Mouse (Mus musculus): ENCODE measurements around the gene Htra1.
A peak's percentile ranks its signal among the peaks of the same experiment; 100 is the strongest.

Gene Htra1

DNA sequence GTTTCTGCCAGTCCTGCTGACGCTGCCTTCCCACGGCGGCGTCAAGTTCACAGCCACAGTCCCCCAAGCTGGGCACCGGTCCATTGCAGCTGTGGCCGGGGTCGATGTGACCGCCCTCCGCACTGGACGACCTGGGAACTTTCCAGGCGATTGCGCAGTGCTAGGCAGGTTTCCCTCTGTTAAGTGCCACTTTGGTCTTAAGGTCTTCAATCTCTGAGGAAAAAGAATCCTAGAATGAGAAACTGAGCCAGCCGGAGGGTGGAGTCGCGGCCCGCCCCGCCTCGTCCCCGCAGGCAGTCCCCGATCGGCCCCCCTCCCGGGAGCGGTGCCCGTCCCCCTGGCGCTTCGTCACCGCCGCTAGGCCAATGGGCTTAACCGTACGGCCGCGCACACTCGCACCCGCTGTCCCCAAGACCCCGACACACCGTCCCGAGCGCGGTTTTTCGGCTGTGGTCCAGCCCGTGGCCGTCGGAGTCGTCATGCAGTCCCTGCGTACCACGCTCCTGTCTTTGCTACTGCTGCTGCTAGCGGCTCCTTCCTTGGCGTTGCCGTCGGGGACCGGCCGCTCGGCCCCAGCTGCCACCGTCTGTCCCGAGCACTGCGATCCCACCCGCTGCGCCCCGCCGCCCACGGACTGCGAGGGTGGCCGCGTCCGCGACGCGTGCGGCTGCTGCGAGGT, at the start of gene Htra1:
TSS of gene Htra1 (plus strand) at position 319 of the 679 bp plus-strand sequence.
- peak; percentile 75 for DNase-seq (ENCODE audit: low spot score)

DNA sequence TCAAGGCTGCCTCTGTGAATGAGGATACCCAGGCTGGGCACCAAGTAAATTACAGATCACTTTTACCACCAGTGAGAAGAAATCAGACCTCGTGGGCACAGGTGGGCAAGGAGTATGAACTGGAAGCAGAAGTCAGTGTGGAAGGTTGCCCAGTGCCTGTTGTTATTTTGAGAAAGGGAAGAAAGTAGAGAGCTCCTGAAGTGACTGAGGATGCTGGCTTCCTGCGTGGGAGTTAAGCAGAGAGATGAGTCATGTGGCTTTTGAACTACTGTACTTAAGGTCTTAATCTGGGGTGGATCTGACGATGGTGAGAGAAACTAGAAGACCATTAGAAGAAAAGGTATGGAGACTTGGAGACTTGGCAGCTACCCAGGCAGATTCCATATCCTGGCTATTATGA, 49.7 kb upstream of the Htra1 start:
- DNase-seq (ENCODE audit: low spot score), result no peak

DNA sequence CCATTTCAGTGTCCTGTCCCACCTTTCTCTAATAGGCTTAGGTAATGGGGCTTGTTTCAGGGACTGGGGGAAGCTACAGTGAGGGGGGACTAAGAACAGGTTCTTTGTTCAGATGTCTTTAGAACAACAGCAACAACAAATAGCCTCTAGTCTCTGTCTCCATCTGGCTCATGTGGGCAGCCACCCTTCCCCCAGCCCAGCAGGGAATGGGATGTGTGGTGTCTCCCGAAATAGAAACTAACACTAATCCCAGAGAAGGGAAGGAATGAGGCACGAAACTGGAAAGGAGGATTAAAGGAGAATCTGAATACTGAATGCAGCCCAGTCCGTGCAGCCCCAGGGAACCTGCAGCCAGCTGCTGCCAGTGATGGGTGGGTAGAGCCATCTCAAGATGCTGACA, 48.0 kb upstream of the Htra1 start:
- DNase-seq (ENCODE audit: low spot score), result no peak

DNA sequence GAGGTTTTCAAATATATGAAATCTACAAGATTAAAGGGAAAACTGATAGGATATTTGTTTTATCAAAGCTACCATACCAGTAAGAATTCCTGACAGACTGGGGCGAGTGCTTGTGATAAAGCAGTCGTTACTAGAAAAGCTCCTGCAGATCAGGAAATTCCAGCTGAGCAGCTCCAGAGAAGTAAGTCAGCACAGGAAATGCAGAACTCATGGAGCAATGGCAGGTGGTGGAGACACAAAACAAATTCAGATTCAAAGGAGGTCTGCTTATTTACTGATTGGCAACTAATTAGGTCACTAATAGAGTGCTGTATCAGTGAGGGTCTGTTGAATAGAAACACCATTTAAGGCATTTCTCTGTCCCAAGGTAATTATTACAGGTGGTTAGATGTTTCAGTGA, 45.0 kb upstream of the Htra1 start:
- no peak for DNase-seq (ENCODE audit: low spot score)

DNA sequence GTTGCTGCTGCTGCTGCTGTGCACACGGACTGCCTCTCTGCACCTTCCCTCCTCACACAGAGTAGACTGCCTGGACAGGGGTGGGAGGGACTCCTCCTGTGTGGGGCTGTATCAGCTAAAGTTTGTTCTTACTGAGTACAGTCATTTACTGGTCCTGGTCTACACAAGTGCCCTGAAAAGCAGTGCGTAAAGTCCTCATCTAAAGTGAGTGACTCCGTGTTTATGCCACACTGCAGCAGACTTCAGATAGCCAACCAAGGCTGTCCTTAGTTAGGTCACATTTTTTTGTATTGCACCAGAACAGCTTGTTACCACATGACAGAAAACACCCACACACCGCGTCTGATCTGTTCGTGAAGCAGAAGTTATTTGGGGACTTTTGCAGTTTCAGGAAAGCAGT, 42.9 kb upstream of the Htra1 start:
- peak; percentile 75 for DNase-seq (ENCODE audit: low spot score)

DNA sequence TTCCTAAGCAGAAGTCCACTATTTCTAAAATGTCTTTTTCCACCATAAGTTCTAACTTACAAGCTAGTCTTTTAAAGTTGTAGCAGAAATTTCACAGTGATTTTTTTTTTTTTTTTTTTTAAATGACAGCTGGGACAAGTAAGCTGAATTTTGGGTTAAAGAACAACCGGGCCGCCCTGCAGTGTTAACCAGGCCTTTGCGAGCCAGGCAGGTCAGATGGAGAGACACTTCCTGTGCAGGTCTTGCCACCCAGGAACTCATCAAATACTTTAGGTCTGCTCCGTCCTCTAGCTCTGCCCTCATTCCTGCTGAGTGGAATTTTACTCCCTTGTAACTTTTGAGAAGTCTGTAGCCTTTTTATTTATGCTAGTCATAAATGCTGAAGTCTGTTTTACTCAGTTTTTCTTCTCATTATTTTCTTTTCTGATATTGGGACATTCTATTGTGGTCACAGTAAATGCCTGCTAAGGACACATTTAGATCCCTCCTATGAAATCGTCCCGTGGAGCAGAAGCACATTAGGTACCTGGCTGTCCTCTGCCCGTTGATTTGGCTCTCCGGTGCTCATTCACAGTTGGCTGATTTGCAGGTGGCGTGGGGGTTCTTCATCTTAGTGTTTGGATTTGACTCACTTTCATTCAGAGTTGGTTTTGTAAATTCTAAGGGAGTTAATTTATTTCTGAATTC, 40.8 kb upstream of the Htra1 start:
- no peak for DNase-seq (ENCODE audit: low spot score)

DNA sequence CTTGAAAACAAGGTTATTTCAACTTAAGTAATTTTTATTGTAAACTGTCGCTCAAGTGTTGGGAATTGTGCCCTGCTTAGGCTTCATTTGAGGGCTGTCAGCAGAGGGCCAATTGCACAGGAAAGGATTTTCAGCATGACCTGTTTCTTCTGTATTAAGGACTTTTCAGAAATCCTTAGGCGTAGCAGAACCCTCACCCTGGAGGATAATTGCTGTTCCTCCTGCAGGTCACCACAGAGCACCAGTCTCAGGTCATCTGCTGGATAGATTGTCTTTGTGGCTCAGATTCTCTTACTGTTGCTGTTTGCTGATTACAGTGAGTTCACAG, 40.3 kb upstream of the Htra1 start:
- DNase-seq (ENCODE audit: low spot score), result no peak

DNA sequence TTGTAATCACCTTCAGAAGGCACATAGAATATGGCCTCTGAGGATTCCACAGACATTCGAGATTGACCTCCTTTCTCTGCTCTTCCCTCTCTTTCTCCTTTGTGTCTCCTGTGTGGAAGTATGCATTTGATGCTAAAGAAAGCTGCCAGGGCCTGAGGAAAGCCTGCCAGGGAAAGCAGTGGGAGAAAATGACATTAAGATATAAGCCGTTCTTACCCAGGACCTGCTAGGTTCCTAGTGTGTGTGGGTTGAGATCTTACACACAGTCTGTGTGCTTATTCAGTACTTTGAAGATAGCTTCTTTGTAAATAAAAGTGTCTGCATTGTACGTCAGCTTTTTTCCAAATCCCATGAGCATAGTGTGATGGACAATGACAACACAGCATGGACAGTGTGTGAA, 39.8 kb upstream of the Htra1 start:
- DNase-seq (ENCODE audit: low spot score), result no peak

DNA sequence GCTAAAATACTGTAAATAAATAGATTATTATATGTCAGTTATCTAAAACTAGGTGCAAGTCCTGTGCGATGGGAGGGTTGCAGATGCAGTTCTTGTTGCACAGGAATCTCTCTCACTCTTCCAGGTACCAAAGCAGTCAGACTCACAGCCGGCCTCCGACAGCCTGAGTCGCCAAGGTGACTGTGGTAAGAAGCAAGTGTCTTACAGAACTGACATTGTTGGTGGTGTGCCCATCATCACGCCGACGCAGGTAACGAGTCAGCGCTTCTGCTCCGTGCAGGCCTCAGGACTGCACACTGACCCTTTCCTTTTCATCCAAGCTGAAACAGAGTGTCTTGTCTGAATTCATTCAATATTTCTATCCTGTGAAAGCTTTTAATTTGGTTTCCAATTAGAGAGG, 38.7 kb upstream of the Htra1 start:
- no peak for DNase-seq (ENCODE audit: low spot score)

DNA sequence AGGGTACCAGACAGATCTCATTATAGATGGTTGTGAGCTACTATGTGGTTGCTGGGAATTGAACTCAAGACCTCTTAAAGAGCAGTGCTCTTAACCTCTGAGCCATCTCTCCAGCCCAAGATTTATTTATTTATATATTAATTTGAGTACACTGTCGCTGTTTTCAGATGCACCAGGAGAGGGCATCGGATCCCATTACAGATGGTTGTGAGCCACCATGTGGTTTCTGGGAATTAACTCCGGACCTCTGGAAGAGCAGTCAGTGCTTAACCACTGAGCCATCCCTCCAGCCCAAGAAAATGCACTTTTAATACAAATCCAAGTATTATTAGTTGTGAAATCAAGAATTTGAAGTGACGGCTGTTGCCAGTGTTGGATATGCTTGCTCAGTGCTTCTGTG, 37.5 kb upstream of the Htra1 start:
- no peak for DNase-seq (ENCODE audit: low spot score)

DNA sequence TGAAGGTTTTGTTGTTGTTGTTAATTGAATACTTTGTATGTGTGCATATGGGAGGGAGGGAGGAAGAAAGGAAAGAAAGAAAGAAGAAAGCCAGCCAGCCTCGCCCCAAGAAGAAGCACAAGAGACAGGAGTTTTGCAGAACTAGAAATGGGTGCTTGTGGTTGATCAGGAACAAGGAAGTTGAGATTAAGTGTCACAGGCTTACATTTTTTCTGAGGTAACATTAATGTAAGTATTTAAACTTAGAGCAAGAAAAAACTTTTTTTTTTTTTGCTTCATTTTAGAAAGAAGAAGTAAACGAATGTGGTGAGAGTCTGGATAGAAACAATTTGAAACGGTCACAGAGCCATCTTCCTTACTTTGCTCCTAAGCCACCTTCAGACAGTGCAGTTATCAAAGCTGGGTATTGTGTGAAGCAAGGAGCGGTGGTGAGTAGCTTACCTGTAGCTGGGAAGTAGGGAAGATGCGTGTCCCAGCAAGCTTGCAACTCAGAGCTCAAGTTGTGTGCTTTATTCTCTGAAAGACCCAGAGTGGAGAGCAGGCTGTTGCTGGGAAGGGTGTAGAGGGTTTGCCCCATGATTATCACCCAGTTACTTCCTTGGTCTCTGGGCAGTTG, 35.6 kb upstream of the Htra1 start:
- no peak for DNase-seq (ENCODE audit: low spot score)

DNA sequence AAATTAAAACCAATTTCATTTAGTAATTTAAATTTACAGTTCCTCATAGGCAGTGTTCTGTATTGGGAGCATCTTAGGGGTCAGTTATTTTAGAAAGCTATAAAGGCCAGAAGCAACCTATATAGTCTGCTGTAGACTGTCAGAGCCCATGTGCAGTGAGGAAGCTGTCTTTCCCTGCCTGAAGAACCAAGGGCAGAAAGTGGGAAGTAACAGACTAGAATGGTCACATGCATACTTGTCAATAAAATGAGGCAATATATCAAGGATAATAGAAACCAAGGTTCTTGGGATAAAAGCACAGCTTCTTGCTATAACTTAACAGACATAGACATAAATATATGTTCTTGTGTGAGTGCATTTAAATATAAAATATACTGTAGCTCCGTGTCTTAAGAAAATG, 33.0 kb upstream of the Htra1 start:
- DNase-seq (ENCODE audit: low spot score), result no peak

DNA sequence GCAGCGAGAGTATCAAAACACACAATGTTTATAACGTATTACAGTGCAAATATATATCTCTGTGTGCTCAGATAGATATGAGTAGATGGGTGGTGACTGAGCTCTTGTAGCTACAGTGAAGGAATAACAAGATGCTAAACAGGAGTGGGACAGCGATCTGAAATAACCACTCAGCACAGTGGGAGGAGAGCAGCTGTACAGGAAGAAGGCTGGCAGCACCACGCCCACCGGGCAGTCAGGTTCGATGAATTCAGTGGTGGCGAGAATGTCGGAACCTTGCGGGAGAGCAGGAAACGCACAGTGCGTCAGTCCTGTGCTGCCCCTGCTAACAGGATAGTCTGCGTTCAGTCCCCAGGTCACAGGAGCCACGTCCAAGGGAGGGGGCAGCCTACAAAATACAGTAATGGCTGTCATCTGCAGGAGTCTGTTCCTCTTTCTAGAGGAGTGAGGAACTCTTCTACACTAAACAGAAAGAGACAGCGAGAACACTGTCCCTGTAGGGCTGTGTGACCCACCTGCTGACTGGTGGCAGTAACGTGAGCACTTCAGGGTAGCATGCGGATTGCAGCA, 32.3 kb upstream of the Htra1 start:
- no peak for DNase-seq (ENCODE audit: low spot score)

DNA sequence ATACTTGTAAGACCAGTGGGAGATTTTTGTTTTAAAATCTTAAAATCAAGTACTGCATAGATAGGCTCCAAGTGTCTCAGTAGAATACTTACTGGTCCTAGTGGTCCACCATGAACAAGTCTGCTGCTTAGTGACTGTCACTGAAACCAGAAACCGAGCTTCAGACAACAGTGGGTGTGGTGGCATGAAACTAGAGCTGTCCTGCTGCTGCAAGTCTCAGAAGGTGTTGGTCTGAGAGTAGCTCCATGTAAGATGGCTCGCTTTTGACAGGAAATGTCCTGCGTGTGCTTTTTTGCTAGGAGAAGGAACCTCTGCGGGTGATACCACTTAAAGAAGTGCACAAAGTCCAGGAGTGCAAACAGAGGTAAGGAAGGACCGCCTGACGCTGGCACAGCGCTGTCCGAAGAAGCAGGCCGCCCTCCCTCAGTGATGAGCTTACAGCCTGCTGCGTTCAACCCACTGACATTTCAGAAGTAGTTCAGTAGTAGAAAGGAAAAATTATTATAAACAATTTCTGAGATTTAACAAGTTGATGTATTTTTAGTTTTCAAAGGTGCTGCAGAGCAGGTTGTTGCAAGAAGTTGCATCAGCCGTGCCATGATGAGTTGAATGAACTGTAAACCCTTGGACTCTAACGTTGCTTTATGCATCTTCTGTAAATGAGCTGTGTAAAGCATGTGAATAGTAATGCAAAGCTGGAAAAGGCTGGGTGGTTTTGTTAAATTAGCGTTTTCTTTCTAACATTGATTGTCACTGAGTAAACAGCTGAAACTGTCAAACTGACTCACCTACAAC, 31.1 kb upstream of the Htra1 start:
- no peak for DNase-seq (ENCODE audit: low spot score)

DNA sequence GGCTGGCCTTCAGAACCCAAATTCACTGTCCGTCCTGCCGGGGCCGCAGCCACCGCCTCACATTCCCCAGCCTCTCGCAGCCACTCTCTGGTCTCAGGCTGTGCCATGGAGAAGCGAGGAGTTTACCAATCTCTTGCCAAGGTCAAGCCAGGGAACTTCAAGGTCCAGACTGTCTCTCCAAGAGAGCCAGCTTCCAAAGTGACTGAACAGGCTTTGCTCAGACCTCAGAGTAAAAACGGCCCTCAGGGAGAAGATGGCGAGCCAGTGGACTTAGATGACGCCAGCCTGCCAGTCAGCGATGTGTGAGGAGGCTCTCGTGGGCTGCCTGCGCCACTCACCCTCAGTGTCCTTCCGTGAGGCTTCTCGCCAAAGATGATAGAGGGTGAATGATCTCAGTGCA, 25.1 kb upstream of the Htra1 start:
- no peak for DNase-seq (ENCODE audit: low spot score)

DNA sequence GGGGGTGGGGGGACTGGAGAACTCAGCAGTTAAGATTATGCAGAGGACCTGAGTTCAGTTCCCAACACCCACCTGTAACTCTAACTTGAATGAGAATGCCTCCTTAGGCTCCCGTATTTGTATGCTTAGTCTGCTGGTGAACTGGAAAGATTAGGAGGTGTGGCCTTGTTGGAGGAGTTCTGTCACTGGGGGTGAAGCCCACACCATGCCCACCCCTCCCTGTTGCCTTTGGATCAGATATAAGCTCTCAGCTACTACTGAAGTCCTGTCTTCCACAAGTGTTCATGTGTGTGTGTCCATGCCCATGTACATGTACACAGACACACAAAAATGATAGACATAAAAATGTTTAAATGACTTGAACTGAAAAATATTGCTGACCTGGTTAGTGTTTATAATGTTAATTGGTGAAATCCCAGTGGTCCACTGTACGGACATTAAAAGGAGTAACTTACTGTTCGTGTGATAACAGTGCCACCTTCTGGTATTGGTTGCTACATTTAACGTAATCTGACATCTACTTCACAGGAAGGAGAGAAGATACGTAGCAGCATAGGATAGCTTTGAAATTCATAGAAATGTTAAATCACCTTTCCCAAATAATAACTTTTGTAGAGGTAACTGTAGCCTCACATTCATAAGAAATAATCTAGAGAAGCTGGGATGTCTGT, 21.1 kb upstream of the Htra1 start:
- DNase-seq (ENCODE audit: low spot score), result peak; percentile 51

DNA sequence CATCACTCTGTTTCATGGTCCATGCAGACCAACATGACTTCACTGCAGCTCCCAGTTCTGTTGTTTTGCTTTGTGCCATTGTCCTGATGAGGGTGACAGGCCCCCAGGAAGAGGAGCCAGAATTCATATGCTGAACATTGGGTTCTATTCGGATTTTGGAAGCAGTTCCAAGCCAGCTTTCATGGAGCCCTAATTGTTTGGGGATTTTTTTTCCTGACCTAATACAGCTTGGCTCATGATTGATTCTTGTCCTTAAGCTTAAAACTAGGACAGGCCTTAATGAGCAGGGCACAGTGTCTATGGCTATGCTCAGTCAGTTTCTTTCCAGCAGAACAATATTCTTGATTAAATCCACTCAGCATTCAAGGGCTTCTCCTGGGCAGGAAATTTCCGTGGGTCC, 17.7 kb upstream of the Htra1 start:
- DNase-seq (ENCODE audit: low spot score), result no peak

DNA sequence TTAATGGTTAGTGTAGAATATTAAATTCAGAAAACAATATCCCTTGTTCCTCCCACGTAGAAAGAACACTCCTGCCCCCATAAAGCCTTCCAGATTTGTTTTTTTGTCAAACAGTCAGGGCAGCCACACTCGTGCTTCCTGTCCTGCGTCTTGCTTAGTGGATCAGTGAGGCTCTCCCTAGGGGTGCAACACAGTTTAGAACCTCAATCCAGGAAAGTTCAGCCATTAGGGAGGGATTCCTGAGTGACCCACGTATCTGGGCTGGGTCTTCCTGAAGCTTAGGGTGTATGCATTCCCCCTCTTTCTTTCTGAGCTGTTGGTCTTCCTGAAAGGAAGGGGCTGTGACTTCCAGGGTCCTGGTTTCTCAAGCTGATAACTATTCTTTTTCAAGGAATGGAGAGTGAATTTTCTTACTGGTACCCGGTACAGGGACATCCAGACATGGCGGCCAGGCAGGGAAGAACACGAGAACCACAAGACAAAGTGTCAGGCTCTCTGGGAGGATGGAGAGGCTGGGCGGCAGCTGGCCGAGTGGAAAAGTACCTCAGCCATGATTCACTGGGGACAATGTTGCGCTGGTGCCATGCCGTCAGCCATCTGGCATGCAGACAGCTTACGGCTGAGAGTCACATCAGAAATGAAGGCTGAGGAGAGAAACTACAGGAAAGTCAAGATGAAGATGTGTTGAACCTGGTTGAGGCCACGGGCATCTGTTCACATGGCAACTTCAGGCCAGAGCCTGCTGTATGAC, 12.8 kb upstream of the Htra1 start:
- no peak for DNase-seq (ENCODE audit: low spot score)

DNA sequence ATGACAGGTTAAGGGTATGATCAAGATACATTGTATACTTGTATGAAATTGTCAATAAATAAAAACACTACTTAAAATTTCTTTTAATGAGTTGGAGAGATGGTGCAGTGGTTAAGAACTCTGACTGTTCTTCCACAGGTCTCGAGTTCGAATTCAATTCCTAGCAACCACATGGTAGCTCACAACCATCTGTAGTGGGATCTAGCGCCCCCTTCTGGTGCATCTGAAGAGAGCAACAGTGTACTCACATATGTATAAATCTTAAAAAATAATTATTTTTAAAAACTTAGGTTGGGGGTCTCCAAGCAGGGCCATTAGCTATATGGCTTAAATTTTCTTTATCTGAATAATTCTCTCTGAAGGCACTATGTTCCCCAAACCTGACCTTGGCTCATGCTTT, 5.5 kb upstream of the Htra1 start:
- no peak for DNase-seq (ENCODE audit: low spot score)

DNA sequence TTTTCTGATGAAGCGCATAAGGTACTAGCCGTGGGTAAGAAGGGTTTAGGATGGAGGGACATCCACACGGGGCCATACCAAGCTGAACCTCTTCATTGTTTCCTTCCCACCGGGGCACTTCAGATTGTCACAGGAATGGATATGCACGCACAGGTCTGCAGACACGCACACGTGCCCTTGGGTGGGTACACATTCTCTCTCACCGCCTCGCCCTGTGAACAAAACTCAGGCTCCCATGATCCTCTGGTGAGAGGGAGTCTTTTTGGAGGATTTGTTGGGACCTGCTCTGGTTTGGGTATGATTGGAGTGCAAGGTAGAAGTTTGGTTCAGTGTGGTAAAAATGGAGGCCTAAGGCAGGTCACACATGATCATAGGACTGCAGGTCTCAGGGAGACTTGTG, 3.0 kb upstream of the Htra1 start:
- no peak for DNase-seq (ENCODE audit: low spot score)

DNA sequence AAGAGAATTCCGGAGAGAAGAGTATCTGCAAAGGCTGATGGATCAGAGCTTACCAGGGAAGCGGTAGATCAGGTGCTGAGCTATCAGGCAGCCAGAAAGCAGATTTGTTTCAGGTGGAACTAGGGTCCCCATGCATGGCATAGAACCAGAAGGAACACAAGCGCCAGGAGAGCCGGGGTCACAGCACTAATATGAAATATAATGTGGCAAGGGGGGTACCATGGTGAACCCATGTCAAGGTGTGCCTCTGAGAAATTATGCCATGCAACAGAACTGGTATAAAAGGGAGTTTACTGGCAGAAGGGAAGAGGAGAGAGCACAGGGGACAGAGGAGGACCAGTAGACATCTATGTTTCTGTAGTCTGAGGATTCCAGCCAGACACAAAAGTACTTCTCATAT, 1.3 kb upstream of the Htra1 start:
- DNase-seq (ENCODE audit: low spot score), result no peak
